Mouse (Mus musculus): ENCODE measurements at regions not wholly inside any gene's neighbourhood (a gene's known extent, or its start where the extent isn't known, plus 50 kb on each side); places are given as distances from the start of the nearest gene placed in this dataset.

DNA sequence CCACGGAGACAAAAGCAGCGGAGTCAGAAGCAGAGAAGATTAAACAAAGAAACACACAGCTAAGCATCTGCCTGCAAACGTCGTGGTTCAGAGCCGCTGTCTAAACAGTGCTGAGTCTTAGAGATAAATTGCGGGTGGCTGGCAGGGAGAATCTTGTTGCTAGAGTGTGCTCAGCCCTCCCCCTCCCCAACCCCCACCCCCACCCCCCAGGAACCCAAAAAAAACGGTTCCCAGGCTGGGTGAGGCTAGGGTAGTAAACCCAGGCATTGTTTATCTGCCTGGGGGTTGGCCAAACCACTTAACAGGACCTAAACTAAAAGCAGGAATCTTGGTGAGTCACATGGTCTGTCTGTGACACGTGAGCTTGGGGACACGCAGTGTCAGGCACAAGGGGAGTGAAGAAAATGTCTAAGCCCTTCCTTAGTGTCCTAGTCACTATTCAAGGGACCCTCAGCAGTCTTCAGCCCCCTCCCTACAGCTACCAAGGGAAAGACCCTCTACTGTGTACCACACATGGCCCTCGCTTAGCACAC is 120.8 kb upstream of the Hdac4 start:
- TF ChIP-seq USF1 (IDR thresholded peaks at IDR 0.05; ENCODE audit: low read depth) (peak; percentile 58), POLR2A (IDR thresholded peaks at IDR 0.05; ENCODE audit: insufficient read length, low read depth) (no peak), TCF12 (IDR thresholded peaks at IDR 0.05; ENCODE audit: insufficient read depth, poor library complexity, severe bottlenecking) (no peak), MAX (IDR thresholded peaks at IDR 0.05; ENCODE audit: low read depth) (no peak), CEBPB (IDR thresholded peaks at IDR 0.05; ENCODE audit: insufficient read depth, poor library complexity, severe bottlenecking) (no peak), E2F4 (IDR thresholded peaks at IDR 0.05; ENCODE audit: insufficient read depth) (no peak), SRF (IDR thresholded peaks at IDR 0.05; ENCODE audit: control insufficient read depth, insufficient read length, low read depth) (no peak), POLR2AphosphoS2 (IDR thresholded peaks at IDR 0.05; ENCODE audit: insufficient read length, low read depth) (no peak), MYOD1 (IDR thresholded peaks at IDR 0.05; ENCODE audit: control insufficient read depth in 1 of 3, insufficient read length in 2 of 3, low read depth in 2 of 3) (no peak), MYOG (IDR thresholded peaks at IDR 0.05; ENCODE audit: control insufficient read depth in 1 of 3, insufficient read depth in 1 of 3, insufficient read length in 2 of 3, low read depth in 2 of 3) (no peak), REST (IDR thresholded peaks at IDR 0.05; ENCODE audit: insufficient read depth, insufficient read length) (no peak), TCF3 (IDR thresholded peaks at IDR 0.05; ENCODE audit: insufficient read length, low read depth) (no peak)

Data from myocyte (in vitro differentiated cells).